Mouse (Mus musculus) forebrain, embryonic 16.5 days (tissue): ENCODE data around the gene Dglucy. TPM values are rescaled to one million over a fixed set of nuclear protein-coding genes. Genes with fewer than 3 reads are reported as not detected.

Experiments used
- ATAC-seq: fragments of 200-750 bp; cut with Nextera tagmentation; 2 replicates; pipeline ENCODE4 v1.8.0; 2017; ENCODE audit warnings: mild to moderate bottlenecking, moderate library complexity
- H3K27ac ChIP-seq: fragments of 300-500 bp; sonication (generic); 2 replicates; pipeline ENCODE4 v1.5.1; 2014; ENCODE audit warnings: low read length, control low read depth
- H3K27me3 ChIP-seq: fragments of 300-500 bp; sonication (generic); replicated peaks from 2 replicates; pipeline ENCODE4 v1.6.1; 2014; ENCODE audit warnings: low read length; ENCODE audit not compliant: control insufficient read depth, insufficient read depth
- H3K36me3 ChIP-seq: fragments of 300-500 bp; sonication (generic); 2 replicates; pipeline ENCODE4 v1.6.1; 2014; ENCODE audit not compliant: control insufficient read depth, insufficient read depth
- H3K4me1 ChIP-seq: fragments of 300-500 bp; sonication (generic); replicated peaks from 2 replicates; pipeline ENCODE4 v1.6.1; 2014; ENCODE audit warnings: low read length; ENCODE audit not compliant: control insufficient read depth, insufficient read depth
- H3K4me2 ChIP-seq: fragments of 300-500 bp; sonication (generic); 2 replicates; pipeline ENCODE4 v1.6.1; 2014; ENCODE audit warnings: mild to moderate bottlenecking, low read length, control low read depth
- H3K4me3 ChIP-seq: fragments of 300-500 bp; sonication (generic); replicated peaks from 2 replicates; pipeline ENCODE4 v1.5.1; 2014; ENCODE audit warnings: mild to moderate bottlenecking, low read length, control low read depth
- H3K9ac ChIP-seq: fragments of 300-500 bp; sonication (generic); replicated peaks from 2 replicates; pipeline ENCODE4 v1.6.1; 2014; ENCODE audit warnings: low read depth, low read length, control low read depth
- H3K9me3 ChIP-seq: fragments of 300-500 bp; sonication (generic); 2 replicates; pipeline ENCODE4 v1.6.1; 2016; ENCODE audit warnings: low read length; ENCODE audit not compliant: control insufficient read depth
- WGBS: fragments of 180-500 bp; shearing (Covaris S2); extraction: QIAGEN DNeasy Blood & Tissue Kit; methylation state at CpG from one replicate; pipeline ENCODE4 v1.1.7; 2014; 5-methylcytosine and 5-hydroxymethylcytosine counted together
- polyA plus RNA-seq: library from polyadenylated mRNA; unstranded; fragments of >200 nt; fragmentation: Nextera tagmentation; extraction: Ambion mirVana; gene quantifications from 2 replicates; pipeline ENCODE4 v1.2.1, GENCODE M21; 2015

Gene Dglucy
- polyA plus RNA-seq, 1 experiment from 2014 or later: 3.3 TPM

- 87% methylated on average over 7 of the region's 7 CpGs for WGBS
- Histone ChIP-seq H3K4me3 (no peak overlapping the region), H3K4me1 (no peaks in the 10 kb centered on the region), H3K36me3 (no peaks in the 10 kb centered on the region), H3K27ac (no peak overlapping the region), H3K9ac (no peak overlapping the region), H3K9me3 (no peaks in the 10 kb centered on the region), H3K27me3 (no peaks in the 10 kb centered on the region), H3K4me2 (no peak overlapping the region)
- ATAC-seq: no peak
These were observed 104.3 kb downstream of the Dglucy start for GRCm38 (mm10) chr12:100883168-100883567.

DNA sequence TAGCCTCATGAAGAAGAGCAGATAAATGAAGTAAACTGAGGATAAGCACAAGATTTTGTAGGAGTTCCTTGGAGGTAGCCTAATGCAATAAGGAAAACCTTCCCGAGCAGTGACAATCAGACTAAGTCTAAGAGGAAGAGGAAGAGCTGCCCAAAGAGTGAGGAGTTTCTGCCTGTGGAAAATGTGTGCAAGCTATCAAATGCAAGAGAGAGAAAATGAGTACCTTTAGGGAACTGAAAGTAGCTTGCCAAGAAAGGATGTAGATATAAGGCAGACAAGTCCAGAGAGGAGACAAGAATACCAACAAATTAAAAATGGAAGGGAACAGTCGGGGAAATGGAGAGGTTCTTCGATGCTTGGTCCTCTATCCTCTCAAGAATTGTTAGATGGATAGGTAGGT is 106.7 kb downstream of the Dglucy start:
- 93% methylated on average over 3 of the region's 3 CpGs for WGBS
- no peak for ATAC-seq

GRCm38 (mm10) chr12:100886877-100887276 is 108.0 kb downstream of the Dglucy start:
- WGBS: 76% methylated on average over 4 of the region's 4 CpGs
- Histone ChIP-seq H3K9ac (no peak overlapping the region), H3K4me2 (no peak overlapping the region), H3K9me3 (no peaks in the 10 kb centered on the region), H3K4me3 (no peak overlapping the region), H3K36me3 (no peaks in the 10 kb centered on the region), H3K4me1 (no peaks in the 10 kb centered on the region), H3K27ac (no peak overlapping the region), H3K27me3 (no peaks in the 10 kb centered on the region)
- no peak for ATAC-seq

More for the DNA sequence above, 106.7 kb downstream of the Dglucy start:
- Histone ChIP-seq H3K9me3 (no peaks in the 10 kb centered on the region), H3K36me3 (no peaks in the 10 kb centered on the region), H3K4me3 (no peak overlapping the region), H3K27ac (no peak overlapping the region), H3K9ac (no peak overlapping the region), H3K4me2 (no peak overlapping the region), H3K4me1 (no peaks in the 10 kb centered on the region), H3K27me3 (no peaks in the 10 kb centered on the region)

DNA sequence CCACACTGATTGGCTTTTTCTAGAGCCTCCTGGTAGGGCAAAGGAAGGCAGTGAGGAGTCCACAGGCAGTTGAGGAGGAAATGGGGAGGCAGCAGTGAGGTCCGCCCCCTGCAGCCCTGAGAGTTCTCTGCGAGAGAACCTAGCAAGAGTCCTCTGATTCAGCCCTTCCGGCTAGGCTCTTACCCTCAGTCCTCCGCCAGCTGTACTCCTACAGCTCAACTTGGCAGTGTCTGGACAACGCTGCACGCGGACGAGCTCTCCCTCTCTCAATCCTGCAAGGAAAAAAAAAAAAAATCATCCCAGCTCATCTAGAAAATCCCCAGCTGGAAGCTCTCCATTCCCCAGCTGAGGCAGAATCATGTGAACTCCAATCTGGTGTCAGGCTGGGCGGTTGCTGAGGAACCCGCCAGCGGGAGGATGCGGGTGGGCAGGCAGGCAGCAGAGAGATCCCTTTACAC is 109.0 kb downstream of the Dglucy start:
- no peak overlapping the region for H3K27ac ChIP-seq
- no peak overlapping the region for H3K9ac ChIP-seq
- WGBS: 44% methylated on average over 12 of the region's 12 CpGs
- no peaks in the 10 kb centered on the region for H3K27me3 ChIP-seq
- H3K4me2 ChIP-seq: no peak overlapping the region
- H3K9me3 ChIP-seq: no peaks in the 10 kb centered on the region
- no peaks in the 10 kb centered on the region for H3K36me3 ChIP-seq
- no peak overlapping the region for H3K4me3 ChIP-seq
- H3K4me1 ChIP-seq: no peaks in the 10 kb centered on the region
- 0 out of 2 replicates have a peak, but pooled peaks have one; percentile 18 for ATAC-seq

- H3K36me3 ChIP-seq: no peaks in the 10 kb centered on the region
- WGBS: 87% methylated on average over 3 of the region's 3 CpGs
- H3K4me2 ChIP-seq: no peak overlapping the region
- no peaks in the 10 kb centered on the region for H3K9me3 ChIP-seq
- no peaks in the 10 kb centered on the region for H3K4me1 ChIP-seq
- ATAC-seq: no peak
- no peak overlapping the region for H3K4me3 ChIP-seq
- H3K9ac ChIP-seq: no peak overlapping the region
- H3K27me3 ChIP-seq: no peaks in the 10 kb centered on the region
- H3K27ac ChIP-seq: no peak overlapping the region
These were observed 111.7 kb downstream of the Dglucy start for GRCm38 (mm10) chr12:100890548-100890947.

- Histone ChIP-seq H3K4me1 (peaks cover 15% of the 10 kb centered on the region), H3K9ac (no peak overlapping the region), H3K27me3 (peaks cover 20% of the 10 kb centered on the region; the same call in 1 of the 2 replicates), H3K9me3 (no peaks in the 10 kb centered on the region), H3K4me2 (no peak overlapping the region), H3K4me3 (no peak overlapping the region), H3K36me3 (no peaks in the 10 kb centered on the region), H3K27ac (no peak overlapping the region)
- 0 out of 2 replicates have a peak, but pooled peaks have one; percentile 35 for ATAC-seq
- WGBS: 0% methylated on average over 2 of the region's 2 CpGs
These were observed 116.6 kb downstream of the Dglucy start for GRCm38 (mm10) chr12:100895504-100895903.

- H3K9me3 ChIP-seq: no peaks in the 10 kb centered on the region
- WGBS: 42% methylated on average over 3 of the region's 3 CpGs
- no peak for ATAC-seq
These were observed 117.8 kb downstream of the Dglucy start for GRCm38 (mm10) chr12:100896661-100897060.

GRCm38 (mm10) chr12:100897736-100898650 is 119.1 kb downstream of the Dglucy start:
- no peak overlapping the region for H3K27ac ChIP-seq
- ATAC-seq: no peak
- no peaks in the 10 kb centered on the region for H3K36me3 ChIP-seq
- H3K9ac ChIP-seq: no peak overlapping the region
- no peak overlapping the region for H3K4me3 ChIP-seq
- peaks cover 15% of the 10 kb centered on the region for H3K4me1 ChIP-seq
- H3K4me2 ChIP-seq: peak overlapping the region; percentile 78
- H3K9me3 ChIP-seq: no peaks in the 10 kb centered on the region
- 14% methylated on average over 12 of the region's 12 CpGs for WGBS
- H3K27me3 ChIP-seq: peaks cover 20% of the 10 kb centered on the region; the same call in 1 of the 2 replicates

More at GRCm38 (mm10) chr12:100896661-100897060, 117.8 kb downstream of the Dglucy start:
- Histone ChIP-seq H3K4me3 (no peak overlapping the region), H3K9ac (no peak overlapping the region), H3K36me3 (no peaks in the 10 kb centered on the region), H3K27me3 (peaks cover 20% of the 10 kb centered on the region; the same call in 1 of the 2 replicates), H3K27ac (no peak overlapping the region), H3K4me2 (no peak overlapping the region), H3K4me1 (peaks cover 15% of the 10 kb centered on the region)

DNA sequence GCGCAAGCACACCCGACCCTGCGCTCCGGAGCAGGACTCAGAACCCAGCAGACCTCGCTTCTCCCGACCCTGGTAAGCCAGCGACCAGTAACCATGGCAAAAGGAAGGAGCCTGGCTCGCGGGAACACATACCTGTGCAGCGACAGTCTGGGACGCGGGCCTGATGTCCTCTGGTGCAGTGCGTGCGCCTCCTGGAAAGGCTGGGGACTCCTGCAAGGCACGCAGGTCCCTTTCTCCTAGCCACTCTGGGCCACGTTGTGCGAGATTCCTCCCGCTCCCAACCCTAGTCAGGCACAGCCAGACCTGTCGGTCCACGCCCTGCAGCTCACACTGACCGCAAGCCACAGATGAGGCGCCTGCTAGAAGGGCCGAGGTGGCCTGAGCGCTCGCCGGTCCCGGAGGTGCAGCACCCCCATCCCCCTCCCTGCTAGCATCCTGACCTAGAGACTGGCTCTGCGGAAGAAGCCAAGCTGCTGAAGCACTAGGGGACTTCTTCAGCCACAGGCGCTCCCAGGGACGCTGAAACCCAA is 120.3 kb downstream of the Dglucy start:
- no peaks in the 10 kb centered on the region for H3K36me3 ChIP-seq
- no peaks in the 10 kb centered on the region for H3K9me3 ChIP-seq
- peak overlapping the region; percentile 55 for H3K9ac ChIP-seq
- H3K4me1 ChIP-seq: peaks cover 15% of the 10 kb centered on the region
- ATAC-seq: peak; percentile 41
- no peak overlapping the region for H3K27ac ChIP-seq
- peak overlapping the region; percentile 45 for H3K4me3 ChIP-seq
- under 1% methylated on average over 30 of the region's 30 CpGs for WGBS
- H3K27me3 ChIP-seq: peaks cover 20% of the 10 kb centered on the region; the same call in 1 of the 2 replicates
- peak overlapping the region; percentile 78 for H3K4me2 ChIP-seq
